Mouse (Mus musculus) liver, embryonic 14.5 days (tissue): ENCODE measurements around the gene Lrrc32.

Experiments used
- CTCF ChIP-seq: IDR thresholded peaks from 2 replicates; pipeline ENCODE4 v1.5.1; 2016; ENCODE audit warnings: antibody characterized with exemption, low read depth, control low read depth
- EP300 ChIP-seq: IDR thresholded peaks from 2 replicates; pipeline ENCODE4 v1.6.1; 2016; ENCODE audit warnings: antibody characterized with exemption, low read depth

GRCm38 (mm10) chr7:98490328-98490727 lies 1.2 kb downstream of the Lrrc32 start:
- no peak for TF ChIP-seq CTCF
- no peak for TF ChIP-seq EP300
